Mouse (Mus musculus): ENCODE measurements at regions not wholly inside any gene's neighbourhood (a gene's known extent, or its start where the extent isn't known, plus 50 kb on each side); places are given as distances from the start of the nearest gene placed in this dataset.

- no peak for ATAC-seq
These were observed 160.3 kb upstream of the Cited2 start for GRCm38 (mm10) chr10:17562410-17563350.

GRCm38 (mm10) chr10:17563351-17563749 is 159.7 kb upstream of the Cited2 start:
- ATAC-seq: no peak

- peak; percentile 70 for ATAC-seq
These were observed 158.0 kb upstream of the Cited2 start for GRCm38 (mm10) chr10:17564895-17565620.

DNA sequence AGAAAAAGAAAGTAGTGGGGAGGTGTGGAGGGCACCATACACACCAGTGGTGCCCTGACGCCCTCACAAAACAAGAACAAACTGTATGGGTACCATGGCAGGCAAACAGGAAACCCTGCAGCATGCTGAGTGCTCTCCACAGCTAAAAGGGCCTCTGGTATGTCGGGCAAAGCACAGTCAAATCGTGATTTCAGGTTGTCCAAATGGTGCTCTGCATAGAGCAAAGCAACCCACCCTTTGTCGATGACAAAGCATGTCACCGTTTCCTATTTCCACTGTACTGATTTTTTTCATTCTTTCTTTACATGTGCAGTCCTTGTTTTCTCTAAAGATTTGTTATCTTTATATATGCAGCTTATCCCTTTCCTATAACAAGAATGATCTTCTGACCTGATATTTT is 156.0 kb upstream of the Cited2 start:
- ATAC-seq: peak; percentile 62

DNA sequence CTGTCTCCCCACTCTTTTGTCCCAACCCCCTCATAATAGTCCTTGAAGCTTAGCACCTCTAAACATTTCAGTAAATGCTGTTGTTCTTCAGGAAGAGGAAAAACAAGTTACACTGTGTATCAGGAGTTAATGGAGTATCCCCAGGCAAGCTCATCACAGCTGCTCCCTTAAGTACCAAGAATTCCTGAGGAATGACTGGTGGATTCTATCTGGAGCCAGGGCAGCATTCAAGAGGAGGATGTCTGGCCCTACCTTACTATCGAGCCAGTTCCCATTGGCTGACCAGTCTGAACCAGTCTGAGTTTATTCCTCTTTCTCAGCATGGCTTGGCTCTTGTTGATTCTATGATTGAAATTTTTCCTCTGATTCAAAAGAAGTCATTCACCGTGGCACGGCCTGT is 155.4 kb upstream of the Cited2 start:
- no peak for ATAC-seq

DNA sequence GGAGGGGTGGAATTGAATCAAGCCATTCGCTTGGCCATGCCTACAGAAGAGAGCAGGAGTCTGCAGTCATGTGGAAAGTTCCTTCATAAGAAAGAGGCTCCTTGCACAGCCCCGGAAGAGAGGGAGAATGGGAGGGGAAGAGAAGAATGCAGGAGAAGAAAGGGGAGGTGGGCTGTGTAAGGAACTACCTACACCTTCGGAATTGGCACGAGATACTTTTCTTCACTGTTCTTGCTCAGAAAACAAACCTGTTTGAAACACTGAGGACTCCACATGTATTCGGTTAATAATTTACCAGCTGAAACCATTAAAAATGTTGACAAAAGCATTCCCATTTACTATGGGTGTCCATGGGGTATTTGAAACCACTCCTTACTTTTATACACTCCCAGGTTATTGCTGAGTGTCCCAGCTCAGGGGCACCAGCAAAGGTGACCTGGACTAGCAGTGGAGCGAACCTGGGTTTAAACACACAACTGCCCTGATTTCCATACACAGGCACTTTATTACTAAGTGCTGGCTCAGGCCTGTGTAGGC is 153.4 kb upstream of the Cited2 start:
- ATAC-seq: no peak

DNA sequence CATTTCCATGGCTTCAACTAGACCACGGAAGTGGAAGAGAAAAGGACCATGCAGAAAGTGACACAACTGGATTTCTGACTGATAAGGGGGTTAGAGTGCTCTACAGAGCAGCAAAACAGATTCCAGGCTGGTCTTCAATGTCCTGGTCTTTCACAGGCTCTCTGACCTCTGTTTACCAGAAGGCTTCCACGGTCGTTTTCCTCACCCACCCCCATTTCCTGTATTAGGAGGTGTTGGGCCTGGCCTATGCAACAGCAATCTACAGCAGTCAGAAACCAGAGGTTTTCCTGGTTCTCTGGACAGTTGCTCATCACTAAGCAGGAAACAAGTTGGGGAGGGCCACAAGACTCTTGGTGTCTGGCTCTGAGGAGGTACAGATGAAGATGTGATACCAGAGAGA is 148.1 kb upstream of the Cited2 start:
- no peak for ATAC-seq

- no peak for ATAC-seq
These were observed 147.3 kb upstream of the Cited2 start for GRCm38 (mm10) chr10:17575448-17576332.

GRCm38 (mm10) chr10:17576333-17576750 is 146.7 kb upstream of the Cited2 start:
- no peak for ATAC-seq

- ATAC-seq: no peak
These were observed 143.6 kb upstream of the Cited2 start for GRCm38 (mm10) chr10:17579463-17579862.

DNA sequence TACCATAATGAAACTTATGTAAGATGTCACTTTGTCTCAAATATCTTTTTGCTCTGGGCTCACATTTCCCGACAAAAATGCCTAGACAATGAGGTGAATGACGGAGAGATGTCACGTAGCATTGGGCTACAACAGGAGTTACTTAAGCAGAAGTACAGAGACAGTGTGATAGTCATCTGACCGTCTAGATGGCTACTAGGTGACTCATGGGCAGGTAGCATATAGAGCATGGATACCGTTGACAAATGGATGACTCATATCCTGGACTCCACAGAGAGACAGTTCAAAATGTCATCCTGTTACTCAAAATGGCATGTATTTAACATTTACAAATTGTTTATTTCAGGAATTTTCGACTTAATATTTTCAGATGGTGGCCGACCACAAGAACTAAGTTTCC is 138.2 kb upstream of the Cited2 start:
- peak; percentile 47 for ATAC-seq

DNA sequence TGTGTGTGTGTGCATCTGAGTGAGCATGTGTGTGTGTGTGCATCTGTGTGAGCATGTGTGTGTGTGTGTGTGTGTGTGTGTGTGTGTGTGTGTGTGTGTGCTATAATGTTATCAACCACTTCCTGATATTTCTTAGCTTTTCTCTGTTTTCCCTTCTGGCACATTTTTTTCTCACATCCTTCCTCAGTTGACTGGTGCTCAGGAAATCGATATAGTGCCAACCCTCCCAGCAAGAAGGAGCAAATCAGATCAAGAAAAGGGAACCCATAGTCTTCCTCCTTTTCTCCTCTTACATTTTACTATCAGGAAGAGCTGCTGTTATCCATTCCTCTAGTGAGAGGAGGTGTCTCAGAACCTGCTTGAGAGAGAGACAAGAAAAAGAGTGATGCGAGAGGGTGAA is 136.1 kb upstream of the Cited2 start:
- ATAC-seq: no peak

DNA sequence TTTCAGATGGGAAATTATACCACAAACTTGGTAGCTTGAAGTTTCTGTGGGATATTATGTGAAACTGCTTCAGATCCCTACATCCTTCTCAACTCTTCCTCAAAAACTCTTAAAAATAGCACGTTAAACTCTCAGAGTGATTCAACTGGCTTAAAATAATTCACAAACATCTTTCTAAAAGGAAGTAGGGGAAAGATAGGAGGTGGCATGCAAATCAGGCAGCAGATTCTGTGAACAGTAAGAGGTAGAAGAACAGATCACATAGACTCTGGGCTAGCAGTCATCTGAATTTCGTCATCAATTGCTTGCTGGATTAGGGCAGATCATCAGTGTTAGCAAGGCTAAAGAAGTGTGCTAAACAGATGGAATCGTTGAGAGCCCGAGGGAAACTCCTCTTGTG is 133.9 kb upstream of the Cited2 start:
- no peak for ATAC-seq

DNA sequence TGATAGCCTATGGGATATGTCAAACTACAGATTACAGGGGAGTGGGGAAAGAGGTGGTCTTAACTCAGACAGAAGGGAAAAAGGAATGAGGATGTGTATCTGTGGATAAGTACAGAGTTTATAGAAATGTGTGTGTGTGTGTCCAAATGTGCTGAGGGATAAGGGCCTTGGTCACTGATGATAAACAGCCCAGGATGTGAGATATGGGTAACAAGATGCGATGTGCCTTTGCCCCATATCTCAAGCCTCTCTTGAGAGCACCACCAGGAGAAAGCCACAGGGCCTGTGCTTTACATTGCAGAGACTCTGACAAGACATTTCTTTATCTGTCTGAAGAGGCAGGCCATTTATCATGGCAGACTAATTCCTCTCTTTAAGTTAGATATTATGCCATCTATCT is 132.8 kb upstream of the Cited2 start:
- ATAC-seq: no peak

- no peak for ATAC-seq
These were observed 130.6 kb upstream of the Cited2 start for GRCm38 (mm10) chr10:17592387-17592786.

GRCm38 (mm10) chr10:17596126-17596525 is 126.9 kb upstream of the Cited2 start:
- ATAC-seq: no peak

DNA sequence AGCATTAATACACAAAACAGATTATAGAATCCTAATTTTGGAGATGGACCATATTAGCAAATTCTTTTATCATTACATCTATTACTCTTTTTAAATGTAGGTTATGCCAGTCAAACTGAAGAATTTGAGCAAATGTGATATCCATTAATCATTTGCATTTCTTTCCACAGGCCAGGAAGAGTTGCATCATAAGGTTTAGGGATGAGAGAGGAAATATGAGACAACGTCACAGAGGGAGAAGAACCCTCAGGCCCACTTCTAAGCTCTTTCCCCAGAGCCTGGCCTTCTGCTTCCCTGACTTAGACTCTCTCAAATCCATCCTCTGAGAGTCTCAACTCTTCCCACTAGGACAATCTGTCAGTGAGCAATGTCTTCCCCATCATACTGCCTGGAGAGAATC is 126.3 kb upstream of the Cited2 start:
- no peak for ATAC-seq

DNA sequence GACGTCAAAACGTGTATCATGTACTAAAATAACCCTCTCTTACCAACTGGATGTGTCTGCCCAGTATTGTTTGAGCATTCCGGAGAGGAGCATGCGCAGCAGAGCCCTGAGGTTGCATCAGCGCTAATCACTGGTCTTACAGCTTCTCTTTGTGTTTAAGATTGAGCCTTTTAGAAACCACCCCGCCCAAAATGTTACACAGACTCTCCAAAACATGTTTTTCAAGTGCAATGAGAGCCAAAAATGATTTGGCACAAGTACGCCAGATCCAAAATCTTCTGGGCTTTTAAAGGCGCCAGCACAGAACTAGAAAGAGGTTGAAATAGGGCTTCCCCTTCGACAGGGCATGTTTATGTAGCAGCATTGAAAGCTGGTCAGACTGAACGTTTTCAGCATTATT is 123.8 kb upstream of the Cited2 start:
- ATAC-seq: no peak

DNA sequence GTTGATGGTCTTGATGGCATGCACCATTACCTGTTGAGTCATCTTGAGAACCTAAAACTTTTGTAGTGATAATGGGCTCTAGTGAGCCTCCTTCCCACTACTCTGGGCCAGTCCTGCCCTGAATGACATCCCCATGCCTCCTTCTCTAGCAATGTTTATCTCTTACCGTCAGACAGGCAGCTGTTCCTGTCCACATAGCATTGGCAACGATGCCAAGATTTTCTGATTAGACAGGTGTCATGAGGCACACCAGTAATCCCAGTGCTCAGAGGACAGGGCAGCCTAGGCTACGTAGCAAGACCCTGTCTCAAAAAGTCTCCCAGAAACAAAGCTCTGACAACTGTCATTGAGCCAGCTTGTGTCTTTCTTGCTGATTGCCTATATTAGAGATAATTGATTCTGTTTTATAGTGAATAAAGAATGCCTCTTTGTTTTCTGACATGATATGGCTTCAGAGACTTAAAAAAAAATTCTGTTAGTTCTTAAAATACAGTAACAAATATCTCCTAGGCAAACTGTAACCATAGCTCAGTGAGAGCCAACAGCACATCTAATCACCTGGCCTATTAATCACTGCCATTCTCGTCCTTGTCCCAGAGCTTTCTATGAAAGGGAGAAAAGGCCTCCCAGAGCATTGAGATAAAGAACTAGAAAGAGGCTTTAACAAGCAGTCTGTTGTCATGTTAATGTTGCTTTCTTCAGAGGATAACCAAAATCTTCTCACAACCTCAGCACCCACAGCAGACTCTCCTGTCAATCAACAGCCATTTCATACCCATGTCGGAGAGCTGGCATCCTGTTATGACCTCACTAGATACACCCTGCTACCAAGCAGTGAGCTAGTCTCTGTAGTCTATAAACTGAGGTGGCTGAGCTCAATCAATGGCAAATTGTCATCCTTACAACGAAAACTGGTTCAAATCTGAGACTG is 122.9 kb upstream of the Cited2 start:
- no peak for ATAC-seq

- no peak for ATAC-seq
These were observed 122.3 kb upstream of the Cited2 start for GRCm38 (mm10) chr10:17600762-17601108.

DNA sequence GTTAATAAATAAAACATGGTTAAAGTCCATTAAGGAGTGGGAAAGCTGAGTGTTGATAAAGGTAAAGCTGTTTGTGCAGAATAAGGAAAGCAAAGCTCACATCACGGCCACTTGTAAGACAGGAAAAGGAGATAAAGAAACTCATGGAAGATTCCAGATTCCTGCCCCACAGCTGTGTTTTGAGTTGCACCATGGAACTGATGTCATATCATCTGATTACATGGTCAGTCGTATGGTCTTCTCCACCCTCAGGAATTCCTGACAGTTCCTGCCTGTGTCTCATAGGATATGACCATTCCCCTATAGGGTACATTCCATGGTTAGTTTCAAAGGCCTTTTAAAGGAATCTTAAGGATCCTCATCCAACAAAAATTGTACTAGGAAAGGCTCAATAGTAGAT is 120.6 kb upstream of the Cited2 start:
- no peak for ATAC-seq

DNA sequence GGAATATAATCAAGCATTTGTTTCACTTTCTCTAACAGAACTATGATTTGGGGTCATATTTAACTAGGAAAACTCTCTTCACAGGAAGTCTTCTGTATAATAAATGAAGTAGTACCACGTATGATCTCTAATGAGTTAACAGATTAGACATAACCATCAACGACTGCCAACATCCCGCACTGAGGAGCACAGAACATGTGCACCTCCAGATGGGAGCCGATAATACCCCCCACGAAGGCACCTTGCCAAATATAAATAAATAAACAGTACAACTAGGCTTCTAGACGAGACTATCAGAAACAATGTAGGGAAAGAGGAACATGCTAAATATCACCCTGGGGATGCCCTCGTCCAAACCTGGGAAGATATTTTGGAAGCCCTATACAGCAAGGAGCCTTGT is 114.8 kb upstream of the Cited2 start:
- ATAC-seq: no peak

Data from CD4-positive, CD25-positive, alpha-beta regulatory T cell, adult 4 months (primary cell).